Mouse (Mus musculus): Measurements from ENCODE around the gene Lrrc1. TPM values are rescaled to one million over a fixed set of nuclear protein-coding genes. Genes with fewer than 3 reads are reported as not detected.

Lrrc1 gene
- total and polyA plus RNA-seq, 3 experiments, result 13.3 to 21.5 (median 13.8) TPM

DNA sequence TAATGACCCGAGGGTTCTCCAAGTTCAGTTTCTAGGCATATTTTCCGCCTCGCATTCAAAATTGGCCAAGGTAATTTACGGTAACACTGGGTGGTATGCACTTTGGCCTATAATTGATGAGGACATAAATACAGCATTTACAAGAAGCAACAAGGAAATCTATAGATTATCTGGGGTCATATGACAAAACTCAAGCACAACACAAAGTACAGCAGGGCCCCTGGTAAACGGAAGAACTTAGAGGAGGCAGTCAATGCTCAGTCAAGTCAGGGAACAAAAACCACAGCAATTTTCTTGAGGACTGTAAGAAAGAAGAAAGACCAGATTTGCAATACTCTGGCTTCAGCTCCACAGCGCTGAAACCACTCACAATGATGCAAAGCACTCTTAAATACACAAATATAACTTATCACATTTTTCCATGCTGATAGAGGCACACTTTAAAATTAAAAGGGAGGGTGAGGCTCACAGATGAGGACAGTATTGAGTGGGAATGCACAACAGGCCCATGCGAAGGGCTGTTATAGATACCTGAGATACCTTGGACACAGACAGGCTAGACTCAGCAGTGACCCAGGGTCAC, 27.8 kb downstream of the Lrrc1 start:
- 89% methylated on average over 7 of the region's 7 CpGs for WGBS

GRCm38 (mm10) chr9:77513892-77514291, 30.8 kb downstream of the Lrrc1 start:
- Histone ChIP-seq H3K9ac (ENCODE audit: low read depth, low read length) (no peak overlapping the region), H3K36me3 (ENCODE audit: control insufficient read depth, insufficient read depth, low read length) (no peaks in the 10 kb centered on the region), H3K4me3 (no peak overlapping the region), H3K4me1 (ENCODE audit: control insufficient read depth, insufficient read depth, low read length) (peaks cover 2% of the 10 kb centered on the region; the same call in 1 of the 2 replicates), H3K27ac (no peak overlapping the region), H3K79me2 (replicated peaks; ENCODE audit: control insufficient read depth, insufficient read depth, low read length) (peaks cover 3% of the 10 kb centered on the region; the same call in 1 of the 2 replicates), H3K27me3 (ENCODE audit: control insufficient read depth, insufficient read depth, low read length) (no peaks in the 10 kb centered on the region)
- intact Hi-C loops (cut with DNase I), result no loop called here
- WGBS, result 73% methylated on average over 3 of the region's 3 CpGs
- no peak for DNase-seq
- TF ChIP-seq POLR2A (IDR thresholded peaks at IDR 0.05; ENCODE audit: insufficient read depth, low read depth, low read length) (no peak), EP300 (IDR thresholded peaks at IDR 0.05; ENCODE audit: insufficient read depth, low read depth, low read length) (no peak), CTCF (IDR thresholded peaks at IDR 0.05) (no peak)

More for the DNA sequence above, 27.8 kb downstream of the Lrrc1 start:
- DNase-seq, result no peak
- Histone ChIP-seq H3K9ac (ENCODE audit: low read depth, low read length) (no peak overlapping the region), H3K79me2 (replicated peaks; ENCODE audit: control insufficient read depth, insufficient read depth, low read length) (no peaks in the 10 kb centered on the region; the same call in 1 of the 2 replicates), H3K4me3 (no peak overlapping the region), H3K4me1 (ENCODE audit: control insufficient read depth, insufficient read depth, low read length) (peaks cover 2% of the 10 kb centered on the region; the same call in 1 of the 2 replicates), H3K27me3 (ENCODE audit: control insufficient read depth, insufficient read depth, low read length) (no peaks in the 10 kb centered on the region), H3K27ac (no peak overlapping the region), H3K36me3 (ENCODE audit: control insufficient read depth, insufficient read depth, low read length) (no peaks in the 10 kb centered on the region)
- no peak for TF ChIP-seq CTCF (IDR thresholded peaks at IDR 0.05)
- TF ChIP-seq EP300 (IDR thresholded peaks at IDR 0.05; ENCODE audit: insufficient read depth, low read depth, low read length), result no peak
- no peak for TF ChIP-seq POLR2A (IDR thresholded peaks at IDR 0.05; ENCODE audit: insufficient read depth, low read depth, low read length)
- intact Hi-C loops (cut with DNase I), result no loop called here

- Histone ChIP-seq H3K4me3 (no peak overlapping the region), H3K36me3 (ENCODE audit: control insufficient read depth, insufficient read depth, low read length) (no peaks in the 10 kb centered on the region), H3K4me1 (ENCODE audit: control insufficient read depth, insufficient read depth, low read length) (peaks cover 2% of the 10 kb centered on the region; the same call in 1 of the 2 replicates), H3K27me3 (ENCODE audit: control insufficient read depth, insufficient read depth, low read length) (no peaks in the 10 kb centered on the region), H3K79me2 (replicated peaks; ENCODE audit: control insufficient read depth, insufficient read depth, low read length) (peaks cover 3% of the 10 kb centered on the region; the same call in 1 of the 2 replicates), H3K9ac (ENCODE audit: low read depth, low read length) (no peak overlapping the region), H3K27ac (no peak overlapping the region)
- intact Hi-C loops (cut with DNase I), result no loop called here
- DNase-seq, result no peak
- 49% methylated on average over 6 of the region's 6 CpGs for WGBS
- TF ChIP-seq EP300 (IDR thresholded peaks at IDR 0.05; ENCODE audit: insufficient read depth, low read depth, low read length) (no peak), POLR2A (IDR thresholded peaks at IDR 0.05; ENCODE audit: insufficient read depth, low read depth, low read length) (no peak), CTCF (IDR thresholded peaks at IDR 0.05) (no peak)
Measured at GRCm38 (mm10) chr9:77512220-77512619, 32.5 kb downstream of the Lrrc1 start.

- WGBS, result 83% methylated on average over 8 of the region's 8 CpGs
- no peaks in the 10 kb centered on the region for H3K36me3 ChIP-seq (ENCODE audit: control insufficient read depth, insufficient read depth, low read length)
- H3K9ac ChIP-seq (ENCODE audit: low read depth, low read length), result no peak overlapping the region
- H3K27ac ChIP-seq, result no peak overlapping the region
- TF ChIP-seq CTCF (IDR thresholded peaks at IDR 0.05) (no peak), POLR2A (IDR thresholded peaks at IDR 0.05; ENCODE audit: insufficient read depth, low read depth, low read length) (no peak), EP300 (IDR thresholded peaks at IDR 0.05; ENCODE audit: insufficient read depth, low read depth, low read length) (no peak)
- H3K27me3 ChIP-seq (ENCODE audit: control insufficient read depth, insufficient read depth, low read length), result no peaks in the 10 kb centered on the region
- H3K79me2 ChIP-seq (replicated peaks; ENCODE audit: control insufficient read depth, insufficient read depth, low read length), result peaks cover 3% of the 10 kb centered on the region; the same call in 1 of the 2 replicates
- H3K4me1 ChIP-seq (ENCODE audit: control insufficient read depth, insufficient read depth, low read length), result peaks cover 2% of the 10 kb centered on the region; the same call in 1 of the 2 replicates
- no peak overlapping the region for H3K4me3 ChIP-seq
- intact Hi-C loops (cut with DNase I), result no loop called here
- no peak for DNase-seq
Measured at GRCm38 (mm10) chr9:77510574-77510973, 34.1 kb downstream of the Lrrc1 start.

- TF ChIP-seq EP300 (IDR thresholded peaks at IDR 0.05; ENCODE audit: insufficient read depth, low read depth, low read length), result no peak
- TF ChIP-seq CTCF (IDR thresholded peaks at IDR 0.05), result no peak
- TF ChIP-seq POLR2A (IDR thresholded peaks at IDR 0.05; ENCODE audit: insufficient read depth, low read depth, low read length), result no peak
- Histone ChIP-seq H3K27ac (no peak overlapping the region), H3K4me3 (no peak overlapping the region), H3K27me3 (ENCODE audit: control insufficient read depth, insufficient read depth, low read length) (no peaks in the 10 kb centered on the region), H3K4me1 (ENCODE audit: control insufficient read depth, insufficient read depth, low read length) (peaks cover under 1% of the 10 kb centered on the region; the same call in 1 of the 2 replicates), H3K36me3 (ENCODE audit: control insufficient read depth, insufficient read depth, low read length) (no peaks in the 10 kb centered on the region), H3K79me2 (replicated peaks; ENCODE audit: control insufficient read depth, insufficient read depth, low read length) (0 out of 2 replicates have a peak, but pooled peaks cover 3% of the 10 kb centered on the region), H3K9ac (ENCODE audit: low read depth, low read length) (no peak overlapping the region)
- whole genome bisulfite sequencing, result 92% methylated on average over 3 of the region's 3 CpGs
- intact Hi-C loops (cut with DNase I), result no loop called here
- DNase-seq, result no peak
Measured at GRCm38 (mm10) chr9:77507743-77508394, 36.8 kb downstream of the Lrrc1 start.

All from heart, adult 2 months (tissue).